Mouse (Mus musculus) heart, adult 2 months (tissue): ENCODE measurements around the gene Zfp638.

Experiments used
- CTCF ChIP-seq: fragments of 200-600 bp; IDR thresholded peaks from 2 replicates; pipeline ENCODE4 v1.8.1; 2022; ENCODE audit warnings: antibody characterized with exemption, mild to moderate bottlenecking, moderate library complexity
- EP300 ChIP-seq: fragments of 200-500 bp; IDR thresholded peaks from 2 replicates; pipeline ENCODE4 v1.6.1; 2011; ENCODE audit warnings: low read depth, low read length, control low read depth; ENCODE audit not compliant: insufficient read depth
- POLR2A ChIP-seq: fragments of 200-500 bp; IDR thresholded peaks from 2 replicates; pipeline ENCODE4 v1.6.1; 2011; ENCODE audit warnings: mild to moderate bottlenecking, low read depth, low read length, control low read depth; ENCODE audit not compliant: insufficient read depth

DNA sequence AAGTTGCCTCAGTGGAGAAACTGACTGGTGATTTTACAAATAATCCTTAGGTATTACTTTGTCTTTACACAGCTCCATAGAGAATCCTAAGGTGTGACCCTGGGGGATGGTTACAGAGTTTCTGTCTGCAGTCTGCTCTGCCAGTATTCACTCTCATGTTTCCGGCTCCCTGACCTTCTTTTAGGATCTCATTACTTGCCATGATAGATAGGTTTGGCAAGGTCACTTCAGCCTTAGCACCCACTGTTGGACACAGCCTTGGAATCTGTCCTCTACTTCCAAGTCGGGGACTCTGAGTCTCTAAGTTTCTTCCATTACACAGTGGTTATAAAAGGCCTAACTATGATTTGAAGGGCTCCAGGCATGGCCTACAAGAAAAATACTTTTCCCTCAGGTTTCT, 17.5 kb upstream of the Zfp638 start:
- TF ChIP-seq POLR2A (no peak), CTCF (no peak), EP300 (no peak)
